Mouse (Mus musculus) liver, postnatal 0 days (tissue): ENCODE measurements around the gene Sgk1.

Source experiments
- CTCF ChIP-seq: sonication (generic); IDR thresholded peaks from 2 replicates; pipeline ENCODE4 v1.5.1; 2016; ENCODE audit warnings: antibody characterized with exemption, low read depth
- EP300 ChIP-seq: IDR thresholded peaks from 2 replicates; pipeline ENCODE4 v1.6.1; 2016; ENCODE audit warnings: antibody characterized with exemption, low read depth, mild to moderate bottlenecking

GRCm38 (mm10) chr10:21976253-21976652 is 94.3 kb downstream of the Sgk1 start:
- TF ChIP-seq CTCF (no peak), EP300 (no peak)
